Mouse (Mus musculus): Measurements from ENCODE around the gene Ube2s.
"Not testable (repeated sequence)": the region's sequence is repeated elsewhere in the genome, so short reads cannot be mapped to it uniquely, and the experiment has no call there.

Gene Ube2s

DNA sequence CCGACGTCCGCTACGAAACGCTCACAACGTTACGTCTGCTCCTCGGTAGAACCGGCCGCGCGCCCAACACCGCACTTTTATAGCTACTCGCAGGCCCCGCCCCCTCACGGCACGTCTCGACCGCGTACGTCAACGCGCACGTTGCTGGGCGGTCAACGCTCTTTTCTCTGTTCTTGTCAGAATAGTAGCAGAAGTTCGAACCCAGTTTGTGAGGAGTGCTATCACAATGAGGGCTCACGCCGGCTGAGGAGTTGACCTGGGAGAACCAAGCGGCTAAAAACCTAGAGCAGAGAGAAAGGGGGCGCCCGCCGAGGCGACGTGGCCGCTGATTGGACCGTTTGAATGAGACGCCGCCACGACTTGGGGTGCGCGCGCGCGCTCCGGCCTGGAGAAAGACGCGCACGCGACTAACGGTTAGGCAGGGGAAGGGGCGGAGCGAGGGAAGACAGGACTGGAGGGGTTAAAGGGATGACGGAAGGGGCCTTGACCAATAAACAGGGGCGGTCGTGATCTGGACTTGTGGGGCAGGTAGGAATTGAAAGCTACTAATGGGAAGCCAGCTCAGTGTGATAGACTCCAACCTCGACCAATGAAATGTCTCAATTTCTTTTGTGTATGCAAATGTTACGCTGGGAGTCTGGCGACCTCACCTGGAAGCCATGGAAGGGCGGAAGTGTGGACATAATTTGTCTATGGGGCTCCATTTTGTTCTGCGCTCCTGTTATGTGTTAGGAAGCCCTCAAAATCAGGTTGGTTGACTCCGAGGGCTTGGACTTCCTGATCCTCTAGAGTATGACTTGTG is at the start of gene Ube2s:
Gene Ube2s (minus strand): TSS at position 288 of the 802 bp plus-strand sequence.
- DNase-seq (ENCODE audit: low spot score in 2 of 2): peak; percentile 97 to 99

DNA sequence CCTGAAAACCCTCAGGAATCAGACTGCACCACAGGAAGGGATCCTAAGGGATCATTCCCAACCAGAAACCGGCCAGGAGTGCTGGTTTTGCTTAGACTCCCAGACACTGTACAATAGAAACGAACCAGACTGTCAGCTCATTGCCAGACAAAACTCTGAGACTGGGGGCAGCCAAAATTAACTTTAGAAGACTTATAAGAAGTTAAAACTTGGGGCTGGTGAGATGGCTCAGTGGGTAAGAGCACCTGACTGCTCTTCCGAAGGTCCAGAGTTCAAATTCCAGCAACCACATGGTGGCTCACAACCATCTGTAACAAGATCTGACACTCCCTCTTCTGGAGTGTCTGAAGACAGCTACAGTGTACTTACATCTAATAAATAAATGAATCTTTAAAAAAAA is 48.5 kb upstream of the Ube2s start:
- DNase-seq (ENCODE audit: low spot score in 2 of 2): not testable (repeated sequence)

DNA sequence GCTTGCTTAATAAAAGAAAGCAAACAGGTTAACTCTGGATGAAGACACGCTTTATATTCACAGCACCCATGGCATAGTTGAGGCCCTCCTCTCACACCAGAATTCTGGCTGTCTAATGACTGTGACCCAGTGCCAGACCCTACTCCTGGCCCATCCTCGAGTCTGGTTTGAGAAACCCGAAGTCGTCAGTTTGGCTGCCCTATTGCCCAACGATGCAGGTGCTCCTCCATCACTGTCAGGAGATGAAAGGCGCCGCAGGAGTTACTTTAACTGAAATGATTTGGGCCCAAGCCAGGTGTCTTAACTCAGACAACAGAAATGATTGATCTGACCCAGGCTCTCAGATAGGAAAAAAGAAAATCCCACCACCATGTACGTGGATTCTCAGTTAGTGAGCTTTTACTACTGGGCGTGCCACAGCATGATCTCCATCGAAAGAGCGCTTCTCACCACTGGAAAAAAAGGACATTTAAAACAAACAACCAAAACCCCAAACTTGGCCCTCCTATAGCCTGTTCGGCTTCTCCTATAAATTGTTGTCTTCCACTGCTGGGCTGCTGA is 47.1 kb upstream of the Ube2s start:
- no peak for DNase-seq (ENCODE audit: low spot score in 2 of 2)

DNA sequence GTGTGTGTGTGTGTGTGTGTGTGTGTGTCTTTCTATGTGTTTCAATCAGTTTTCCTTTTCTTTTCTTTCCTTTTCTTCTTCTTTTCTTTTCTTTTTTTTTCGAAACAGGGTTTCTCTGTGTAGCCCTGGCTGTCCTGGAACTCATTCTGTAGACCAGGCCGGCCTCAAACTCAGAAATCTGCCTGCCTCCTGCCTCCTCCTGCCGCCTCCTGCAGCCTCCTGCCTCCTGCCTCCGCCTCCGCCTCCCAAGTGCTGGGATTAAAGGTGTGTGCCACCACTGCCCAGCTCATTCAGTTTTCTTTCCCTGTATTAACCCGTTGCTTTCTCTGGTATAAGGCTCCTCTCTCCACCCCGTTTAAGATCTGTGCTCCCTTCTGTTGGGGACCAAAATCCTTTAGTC is 44.9 kb upstream of the Ube2s start:
- no peak for DNase-seq (ENCODE audit: low spot score in 2 of 2)

DNA sequence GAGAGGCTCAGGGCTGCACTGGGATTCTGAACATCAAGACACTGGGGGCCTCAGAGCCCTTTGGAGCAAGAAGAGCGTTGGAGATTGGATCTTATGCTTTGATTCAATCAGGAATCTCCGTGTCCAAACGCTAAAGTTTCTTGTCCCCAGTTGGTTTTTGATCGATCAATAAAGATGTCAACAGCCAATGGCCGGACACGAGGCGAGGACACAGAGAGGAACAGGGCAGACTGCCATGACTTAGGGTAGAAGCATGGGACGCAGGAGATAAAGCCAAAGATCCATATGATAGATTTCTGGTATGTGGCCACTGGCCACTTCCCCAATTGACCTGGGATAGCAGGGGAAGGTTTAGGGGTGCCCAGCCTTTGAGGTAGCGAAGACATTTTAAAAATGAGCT is 44.1 kb upstream of the Ube2s start:
- DNase-seq (ENCODE audit: low spot score in 2 of 2): no peak

DNA sequence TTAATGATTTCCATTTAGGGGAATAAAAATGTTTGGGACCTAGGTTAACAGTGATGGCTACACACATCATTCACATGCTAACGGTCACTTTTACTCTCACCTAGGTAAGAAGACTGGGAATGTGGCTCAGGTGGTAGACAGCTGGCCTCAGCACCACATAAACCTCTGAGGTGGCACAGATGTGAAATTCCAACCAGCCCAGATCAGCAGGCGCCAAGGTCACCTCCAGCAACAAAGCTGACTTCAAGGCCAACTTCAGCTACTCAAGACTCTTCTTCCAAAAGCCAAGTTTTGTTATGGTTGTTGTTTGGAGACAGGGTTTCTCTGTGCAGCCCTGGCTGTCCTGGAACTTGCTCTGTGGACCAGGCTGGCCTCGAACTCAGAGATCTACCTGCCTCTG is 41.2 kb upstream of the Ube2s start:
- DNase-seq (ENCODE audit: low spot score in 2 of 2): no peak

- no peak for DNase-seq (ENCODE audit: low spot score in 2 of 2)
These were observed 38.9 kb upstream of the Ube2s start for GRCm38 (mm10) chr7:4851315-4851688.

- DNase-seq (ENCODE audit: low spot score in 2 of 2): no peak
These were observed 38.4 kb upstream of the Ube2s start for GRCm38 (mm10) chr7:4850621-4851314.

- DNase-seq (ENCODE audit: low spot score in 2 of 2): no peak
These were observed 37.0 kb upstream of the Ube2s start for GRCm38 (mm10) chr7:4849372-4849771.

- DNase-seq (ENCODE audit: low spot score in 2 of 2): no peak
These were observed 32.5 kb upstream of the Ube2s start for GRCm38 (mm10) chr7:4844917-4845309.

GRCm38 (mm10) chr7:4844245-4844916 is 32.0 kb upstream of the Ube2s start, which contains the start of gene Shisa7:
TSS of gene Shisa7 (minus strand) at chr7:4844696.
- DNase-seq (ENCODE audit: low spot score in 2 of 2): no peak

- DNase-seq (ENCODE audit: low spot score in 2 of 2): no peak
These were observed 31.3 kb upstream of the Ube2s start for GRCm38 (mm10) chr7:4843604-4844244.

GRCm38 (mm10) chr7:4842634-4843131 is 30.3 kb upstream of the Ube2s start:
- no peak for DNase-seq (ENCODE audit: low spot score in 2 of 2)

DNA sequence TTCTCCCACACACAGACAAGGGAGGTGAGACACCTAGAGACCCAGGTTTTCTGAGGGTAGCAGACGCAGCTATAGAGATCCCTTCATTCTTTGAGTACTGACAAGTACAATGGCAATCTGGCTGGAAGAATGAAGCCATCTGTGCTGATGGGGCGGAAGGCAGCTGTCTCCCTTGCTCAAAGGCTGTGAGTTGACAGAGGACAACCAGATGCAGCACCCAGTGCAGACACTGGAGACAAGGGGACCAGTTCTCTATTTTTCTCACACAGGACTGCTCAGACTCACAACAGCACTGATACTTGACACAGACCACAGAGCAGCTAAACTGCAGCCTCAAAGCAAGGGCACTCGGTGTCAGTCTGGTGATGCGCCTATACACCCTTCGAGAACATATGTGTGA is 29.7 kb upstream of the Ube2s start:
- DNase-seq (ENCODE audit: low spot score in 2 of 2): no peak

GRCm38 (mm10) chr7:4837639-4838038 is 25.2 kb upstream of the Ube2s start:
- DNase-seq (ENCODE audit: low spot score in 2 of 2): no peak

- peak; percentile 53 to 70 for DNase-seq (ENCODE audit: low spot score in 2 of 2)
These were observed 24.0 kb upstream of the Ube2s start for GRCm38 (mm10) chr7:4836351-4836792.

DNA sequence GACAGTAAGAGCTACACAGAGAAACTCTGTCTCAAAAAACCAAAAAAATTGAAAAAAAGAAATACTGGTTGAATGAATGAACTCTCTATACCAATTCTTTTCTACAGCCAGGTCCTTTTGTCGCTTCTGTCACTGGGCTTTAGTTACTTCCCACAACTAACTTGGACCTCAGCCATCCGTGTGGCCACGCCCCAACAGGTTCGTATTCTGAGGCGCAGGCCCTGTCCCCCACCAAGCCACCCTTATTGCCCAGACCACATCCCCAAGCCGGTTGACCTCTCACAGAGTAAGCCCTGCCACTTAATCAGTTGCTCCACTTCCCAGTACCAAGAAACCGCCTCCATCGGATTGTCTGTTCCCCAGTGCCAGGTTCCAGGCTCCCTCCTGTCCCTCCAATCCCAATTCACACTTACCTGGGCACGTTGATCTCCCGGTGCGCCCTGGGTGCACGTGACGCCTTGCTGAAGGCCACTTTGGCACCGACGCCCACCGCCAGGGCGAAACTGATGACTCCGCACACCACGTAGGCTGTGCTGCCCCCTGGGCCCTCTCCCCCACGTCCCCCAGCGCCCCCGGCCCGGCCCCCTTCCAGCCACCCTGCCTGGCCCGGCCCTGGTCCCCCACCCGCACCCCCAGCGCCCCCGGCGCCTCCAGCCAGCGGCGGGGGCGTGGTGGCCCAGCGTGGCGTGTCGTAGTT is 23.4 kb upstream of the Ube2s start:
- DNase-seq (ENCODE audit: low spot score in 2 of 2): no peak

- DNase-seq (ENCODE audit: low spot score in 2 of 2): no peak
These were observed 18.1 kb upstream of the Ube2s start for GRCm38 (mm10) chr7:4830476-4830875.

GRCm38 (mm10) chr7:4825365-4825764 is 13.0 kb upstream of the Ube2s start:
- no peak for DNase-seq (ENCODE audit: low spot score in 2 of 2)

- no peak for DNase-seq (ENCODE audit: low spot score in 2 of 2)
These were observed 9.9 kb upstream of the Ube2s start for GRCm38 (mm10) chr7:4822162-4822907.

Measured in natural killer cell, adult 2 months (primary cell).